Mouse (Mus musculus) layer of hippocampus, postnatal 36 days (tissue): ENCODE data around the gene Gm5152. TPM values are rescaled to one million over a fixed set of nuclear protein-coding genes. Genes with fewer than 3 reads are reported as not detected.
"Not testable (repeated sequence)": the region's sequence is repeated elsewhere in the genome, so short reads cannot be mapped to it uniquely, and the experiment has no call there.

Source experiments
- DNase-seq, 2 experiments: peaks; one replicate each; pipeline ENCODE4 v3.0.0; 2022
- total RNA-seq, 2 experiments: library from RNA; stranded (reverse); gene quantifications; 2 replicates each; pipeline ENCODE4 v1.2.3; 2021

Gm5152 gene
- total RNA-seq = not detected

GRCm38 (mm10) chr5:10246426-10246825 lies at the start of gene Gm5152:
Gm5152 (minus strand) TSS chr5:10246526.
- DNase-seq = not testable (repeated sequence)

DNA sequence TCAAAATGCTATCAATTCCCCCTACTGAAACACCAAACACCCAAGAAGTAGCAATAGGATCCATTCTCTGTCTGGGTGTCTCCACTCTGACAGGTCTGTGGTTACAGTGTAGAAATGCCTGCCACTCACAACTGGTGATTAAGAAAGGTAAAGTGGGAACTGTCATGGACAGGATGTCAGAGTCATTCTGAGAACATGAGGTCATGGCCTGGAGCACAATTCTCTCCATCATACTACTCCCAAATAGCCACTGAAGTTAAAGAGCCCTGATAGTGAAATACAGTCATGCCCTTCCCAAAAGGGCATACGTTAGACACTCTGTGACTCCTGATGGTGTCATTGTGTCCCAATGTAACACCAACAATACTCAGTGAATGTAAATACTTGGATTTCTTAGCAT lies 8.4 kb upstream of the Gm5152 start:
- DNase-seq = not testable (repeated sequence)

GRCm38 (mm10) chr5:10245770-10246169 lies 556 bp downstream of the Gm5152 start:
- DNase-seq = not testable (repeated sequence)

GRCm38 (mm10) chr5:10240436-10240835 lies 5.9 kb downstream of the Gm5152 start:
- DNase-seq = not testable (repeated sequence)

- DNase-seq = no peak
Observed at GRCm38 (mm10) chr5:10220317-10220716, 26.0 kb downstream of the Gm5152 start.

GRCm38 (mm10) chr5:10203067-10203466 lies 43.3 kb downstream of the Gm5152 start:
- no peak for DNase-seq

DNA sequence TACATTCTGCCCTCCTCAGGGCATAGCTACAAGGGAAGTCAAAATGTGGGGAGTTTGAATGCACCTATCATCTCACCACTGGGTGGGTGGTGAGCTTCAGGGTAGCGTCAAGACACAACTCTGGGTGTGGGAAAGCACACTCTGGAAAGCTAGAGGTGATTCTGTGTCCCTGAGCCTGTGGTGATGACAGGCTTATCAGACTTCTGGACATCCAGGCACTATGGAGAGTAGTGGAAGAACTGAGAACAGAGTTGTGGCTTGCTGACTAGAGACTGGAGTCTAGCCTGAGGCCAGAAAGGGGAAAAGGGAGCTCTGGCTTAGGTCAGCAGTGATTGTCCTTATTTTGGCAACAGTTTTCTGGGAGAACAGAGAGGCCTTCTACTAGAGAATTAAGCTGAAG lies 49.4 kb downstream of the Gm5152 start:
- DNase-seq = no peak
